Mouse (Mus musculus) testis, adult 2 months (tissue): ENCODE measurements around the gene Tmem246.

ENCODE experiments used
- CTCF ChIP-seq: fragments of 200-500 bp; IDR thresholded peaks from 2 replicates; pipeline ENCODE4 v1.5.1; 2012; ENCODE audit warnings: low read depth, mild to moderate bottlenecking, inconsistent platforms, low read length, moderate library complexity; ENCODE audit not compliant: control insufficient read depth, insufficient read depth, insufficient replicate concordance
- POLR2A ChIP-seq: fragments of 200-500 bp; IDR thresholded peaks from 2 replicates; pipeline ENCODE4 v1.6.1; 2012; ENCODE audit warnings: low read depth, mild to moderate bottlenecking, inconsistent platforms, low read length, moderate library complexity; ENCODE audit not compliant: control insufficient read depth

DNA sequence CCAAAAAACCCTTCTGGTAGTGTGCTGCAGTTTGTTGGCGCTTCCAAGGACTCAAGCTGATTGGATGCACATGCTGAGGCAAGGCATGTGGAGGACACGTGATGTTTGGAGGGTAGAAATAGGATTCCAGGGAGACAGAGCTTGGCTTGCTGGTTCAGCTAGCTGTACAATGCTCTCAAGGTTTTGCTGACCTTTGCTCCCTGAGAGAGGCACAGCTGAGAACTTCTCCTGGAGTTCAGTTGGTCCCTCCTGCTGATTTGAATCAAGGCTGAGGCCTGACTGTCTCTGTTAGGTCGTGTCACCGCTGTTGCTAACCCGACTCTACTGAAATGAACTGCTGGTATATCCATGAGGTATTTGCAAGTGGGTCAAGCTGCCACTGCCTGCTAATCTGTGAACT is 31.3 kb upstream of the Tmem246 start:
- TF ChIP-seq POLR2A (no peak), CTCF (no peak)
